Mouse (Mus musculus): ENCODE measurements around the gene Per2. TPM values are rescaled to one million over a fixed set of nuclear protein-coding genes. Genes with fewer than 3 reads are reported as not detected.

Gene Per2
- polyA plus RNA-seq (2015; fragmentation: Nextera tagmentation; extraction: Ambion mirVana): 8.2 and 11.4 TPM in 2 replicates

DNA sequence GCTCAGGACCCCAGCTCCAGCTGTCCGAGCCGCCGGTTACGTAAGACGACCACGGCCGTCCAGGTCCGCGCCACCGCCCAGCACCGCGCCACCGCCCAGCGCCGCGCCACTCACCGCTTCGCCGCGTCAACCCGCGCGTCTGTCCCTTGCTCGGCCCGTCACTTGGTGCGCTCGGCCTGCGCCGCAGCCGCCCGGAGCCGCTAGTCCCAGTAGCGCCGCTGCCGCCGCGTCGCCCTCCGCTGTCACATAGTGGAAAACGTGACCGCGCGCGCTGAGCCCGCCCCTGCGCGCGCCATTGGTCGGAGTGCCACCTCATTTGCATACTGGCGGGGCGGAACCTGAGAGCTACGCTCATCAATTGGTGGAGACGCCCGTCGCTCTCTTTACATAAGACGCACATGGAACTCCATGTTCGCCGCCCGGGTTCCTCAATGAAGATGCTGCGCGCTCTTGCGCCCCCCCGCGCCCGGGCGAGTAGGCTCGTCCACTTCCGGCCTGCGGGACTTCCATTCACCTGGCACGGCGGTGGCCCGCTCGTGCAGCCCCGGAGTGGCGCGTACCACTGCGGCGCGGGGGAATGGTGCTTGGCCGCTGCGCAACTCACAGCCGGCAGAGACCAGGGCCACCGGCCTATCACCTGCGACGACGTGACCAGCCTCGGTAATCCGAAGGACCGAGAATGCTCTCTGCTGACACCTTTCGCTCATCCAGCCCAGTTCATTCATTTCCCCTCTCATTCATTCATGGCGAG, at the start of gene Per2:
Per2 (minus strand) TSS at position 266 of the 751 bp plus-strand sequence.
- peak; percentile 92 for ATAC-seq (ENCODE audit: borderline replicate concordance, extremely low read depth, low FRiP score, low TSS enrichment)
- Histone ChIP-seq H3K9ac (peak within 1 kb of the TSS; percentile 65), H3K27ac (peak within 1 kb of the TSS; percentile 92), H3K4me3 (peak within 1 kb of the TSS; percentile 79), H3K9me3 (no peaks in the 10 kb centered on the region), H3K4me2 (peak within 1 kb of the TSS; percentile 78), H3K36me3 (no peaks in the 10 kb centered on the region), H3K27me3 (no peaks in the 10 kb centered on the region), H3K4me1 (peaks cover 50% of the 10 kb centered on the region)
- WGBS: under 1% methylated on average over 91 of the region's 91 CpGs

DNA sequence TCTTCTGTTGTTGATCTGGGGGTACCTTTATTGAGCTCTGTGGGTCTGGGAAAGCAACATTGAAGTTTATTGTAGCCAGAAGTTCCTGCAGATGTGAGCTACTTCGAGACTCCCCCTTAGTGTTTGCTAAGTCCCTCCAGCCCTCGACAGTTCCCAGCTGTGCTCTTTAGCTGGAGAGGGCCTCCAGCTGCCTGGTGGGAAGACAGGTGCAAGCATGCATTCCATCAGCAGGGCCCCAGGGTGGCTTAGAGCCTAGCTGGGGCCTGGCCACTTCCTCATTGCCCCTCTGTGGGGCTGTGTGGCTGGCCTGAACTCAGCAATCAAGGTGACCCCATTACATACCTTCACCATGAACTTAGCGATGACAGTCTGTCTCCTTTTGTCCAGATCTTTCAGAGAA, 45.5 kb upstream of the Per2 start:
- Histone ChIP-seq H3K36me3 (peaks cover 18% of the 10 kb centered on the region), H3K9ac (no peak overlapping the region), H3K27ac (no peak overlapping the region), H3K4me1 (no peaks in the 10 kb centered on the region), H3K9me3 (no peaks in the 10 kb centered on the region), H3K4me2 (no peak overlapping the region), H3K27me3 (no peaks in the 10 kb centered on the region), H3K4me3 (no peak overlapping the region)
- ATAC-seq (ENCODE audit: borderline replicate concordance, extremely low read depth, low FRiP score, low TSS enrichment): no peak
- whole genome bisulfite sequencing: 55% methylated on average over 3 of the region's 3 CpGs

DNA sequence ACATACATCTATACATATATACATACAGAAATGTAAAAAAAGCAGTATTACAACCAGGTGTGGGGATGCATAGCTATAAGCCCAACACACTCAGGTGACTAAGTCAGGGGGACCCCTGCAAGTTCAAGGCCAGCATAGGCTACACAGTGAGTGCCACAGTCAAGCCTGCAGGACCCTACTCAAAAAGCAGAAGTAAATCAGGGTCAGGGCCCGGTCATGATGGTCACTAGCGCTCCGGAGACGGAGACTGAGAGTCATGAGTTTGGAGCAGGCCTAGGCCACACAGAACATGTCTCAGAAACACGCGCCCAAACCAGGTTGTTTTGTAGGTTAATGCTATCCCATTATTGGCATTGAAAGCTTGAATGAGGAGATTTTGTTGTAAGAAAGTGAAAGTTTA, 39.5 kb upstream of the Per2 start:
- ATAC-seq (ENCODE audit: borderline replicate concordance, extremely low read depth, low FRiP score, low TSS enrichment): no peak
- Histone ChIP-seq H3K36me3 (peaks cover 20% of the 10 kb centered on the region), H3K27me3 (no peaks in the 10 kb centered on the region), H3K9me3 (no peaks in the 10 kb centered on the region), H3K4me3 (no peak overlapping the region), H3K9ac (no peak overlapping the region), H3K4me1 (peaks cover 16% of the 10 kb centered on the region), H3K27ac (no peak overlapping the region), H3K4me2 (no peak overlapping the region)
- WGBS: 94% methylated on average over 6 of the region's 6 CpGs

DNA sequence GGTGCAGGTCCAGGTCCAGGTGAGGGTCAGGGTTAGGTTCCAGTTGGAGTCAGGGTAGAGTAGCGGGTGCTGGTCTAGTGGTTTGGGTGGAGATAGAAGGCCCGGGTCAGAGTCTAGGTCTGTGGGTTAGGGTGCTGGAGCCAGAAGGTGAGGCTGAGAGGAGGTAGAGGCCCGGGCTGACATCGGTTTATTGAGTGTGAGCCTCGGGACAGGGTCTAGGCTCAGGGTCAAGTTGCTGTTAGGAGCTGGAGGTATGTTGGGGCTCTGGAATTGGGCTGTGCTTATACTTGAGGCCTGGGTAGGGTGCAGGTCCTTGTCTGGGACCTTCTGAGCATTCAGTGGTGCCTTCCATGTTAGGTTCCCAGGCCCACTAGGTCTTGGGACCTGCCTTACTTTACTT, 36.2 kb upstream of the Per2 start:
- peak overlapping the region; percentile 87 for H3K4me2 ChIP-seq
- peaks cover 16% of the 10 kb centered on the region for H3K4me1 ChIP-seq
- peaks cover 8% of the 10 kb centered on the region; the same call in 1 of the 2 replicates for H3K36me3 ChIP-seq
- H3K27ac ChIP-seq: no peak overlapping the region
- no peak for ATAC-seq (ENCODE audit: borderline replicate concordance, extremely low read depth, low FRiP score, low TSS enrichment)
- H3K27me3 ChIP-seq: no peaks in the 10 kb centered on the region
- no peaks in the 10 kb centered on the region for H3K9me3 ChIP-seq
- H3K9ac ChIP-seq: peak overlapping the region; percentile 65
- 35% methylated on average over 5 of the region's 5 CpGs for WGBS
- H3K4me3 ChIP-seq: peak overlapping the region; percentile 75

DNA sequence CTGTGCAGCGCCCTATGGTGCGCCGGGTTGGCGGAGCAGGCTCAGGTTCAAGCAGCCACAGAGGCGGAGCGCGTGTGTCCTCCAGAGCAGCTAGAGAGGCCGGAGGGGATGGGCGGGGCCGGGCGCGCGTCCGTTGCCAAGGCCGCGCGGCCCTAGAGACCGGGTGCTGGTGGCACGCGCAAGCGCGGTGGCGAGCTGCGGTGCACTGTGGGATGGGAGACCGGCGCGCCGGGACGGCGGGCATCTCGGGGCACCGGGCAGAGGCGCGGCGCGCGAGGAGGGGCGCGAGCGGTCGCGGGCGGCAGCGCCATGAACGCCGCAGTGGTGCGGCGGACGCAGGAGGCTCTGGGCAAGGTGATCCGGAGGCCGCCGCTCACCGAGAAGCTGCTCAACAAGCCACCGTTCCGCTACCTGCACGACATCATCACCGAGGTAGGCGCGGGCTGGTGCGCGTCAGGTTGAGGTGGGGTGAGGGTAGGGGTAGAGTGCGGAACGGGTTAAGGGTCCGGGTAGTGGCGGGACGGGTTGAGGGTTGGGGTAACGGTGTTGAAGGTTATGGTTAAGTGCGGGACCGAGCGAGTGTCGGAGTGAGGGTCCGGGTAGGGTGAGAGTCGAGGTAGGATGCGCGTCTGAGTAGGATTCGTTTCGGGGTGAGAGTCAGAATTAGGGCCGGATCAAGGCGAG, 35.5 kb upstream of the Per2 start, which contains the start of gene Traf3ip1:
Traf3ip1 (plus strand) TSS at position 191 of the 684 bp plus-strand sequence.
- WGBS: under 1% methylated on average over 79 of the region's 79 CpGs
- H3K4me3 ChIP-seq: peak within 1 kb of the TSS; percentile 75
- H3K27ac ChIP-seq: no peak within 1 kb of the TSS
- H3K9me3 ChIP-seq: no peaks in the 10 kb centered on the region
- peak; percentile 97 for ATAC-seq (ENCODE audit: borderline replicate concordance, extremely low read depth, low FRiP score, low TSS enrichment)
- no peaks in the 10 kb centered on the region for H3K27me3 ChIP-seq
- H3K4me2 ChIP-seq: peak within 1 kb of the TSS; percentile 87
- H3K4me1 ChIP-seq: peaks cover 16% of the 10 kb centered on the region
- H3K9ac ChIP-seq: peak within 1 kb of the TSS; percentile 65
- H3K36me3 ChIP-seq: 0 out of 2 replicates have a peak, but pooled peaks cover 1% of the 10 kb centered on the region

DNA sequence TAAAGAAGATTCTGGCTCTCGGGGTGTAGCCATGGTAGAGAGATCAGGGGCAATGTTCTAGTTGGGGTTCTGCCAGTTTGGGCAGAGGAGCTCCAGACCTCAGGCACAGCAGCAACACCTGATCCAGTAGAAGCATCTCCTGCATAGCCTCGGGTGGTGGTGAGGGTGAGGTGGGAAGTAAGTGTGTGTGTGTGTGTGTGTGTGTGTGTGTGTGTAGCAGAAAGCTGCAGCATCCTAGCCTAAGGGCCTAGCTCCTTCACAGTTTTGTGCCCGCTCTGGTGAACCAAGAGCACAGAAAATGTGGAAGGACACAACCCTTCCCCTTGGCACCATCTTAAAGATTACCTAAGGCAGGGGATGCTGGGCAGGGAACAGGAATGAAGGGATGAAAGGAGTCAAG, 34.8 kb upstream of the Per2 start:
- no peaks in the 10 kb centered on the region for H3K27me3 ChIP-seq
- no peaks in the 10 kb centered on the region for H3K36me3 ChIP-seq
- H3K4me3 ChIP-seq: peak overlapping the region; percentile 75
- peak overlapping the region; percentile 87 for H3K4me2 ChIP-seq
- peaks cover 16% of the 10 kb centered on the region for H3K4me1 ChIP-seq
- no peak overlapping the region for H3K27ac ChIP-seq
- ATAC-seq (ENCODE audit: borderline replicate concordance, extremely low read depth, low FRiP score, low TSS enrichment): no peak
- 0 out of 2 replicates have a peak overlapping the region, but pooled peaks have one; percentile 5 for H3K9ac ChIP-seq
- no peaks in the 10 kb centered on the region for H3K9me3 ChIP-seq
- whole genome bisulfite sequencing: 42% methylated on average over 3 of the region's 3 CpGs

DNA sequence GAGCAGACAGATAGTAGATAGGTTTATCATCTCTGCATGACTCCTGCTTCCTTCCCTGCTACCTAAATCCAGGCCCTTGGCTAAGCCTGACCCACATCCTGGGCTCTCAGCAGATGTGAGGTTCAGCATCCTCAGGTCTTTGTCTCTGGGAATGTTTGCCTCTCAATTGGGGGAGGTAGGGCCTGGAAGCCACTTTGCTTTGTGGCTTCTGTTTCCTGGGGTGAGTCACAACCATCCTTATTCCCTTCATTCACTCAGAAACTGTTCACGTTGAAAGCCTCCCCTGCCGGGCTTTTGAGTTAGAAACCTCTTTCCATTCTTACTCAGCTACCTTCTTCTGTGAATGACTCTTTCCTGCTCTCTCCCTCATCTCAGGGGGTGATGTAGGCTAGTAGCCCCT, 33.6 kb upstream of the Per2 start:
- no peaks in the 10 kb centered on the region for H3K9me3 ChIP-seq
- H3K27ac ChIP-seq: no peak overlapping the region
- 54% methylated on average over 2 of the region's 2 CpGs for WGBS
- H3K4me2 ChIP-seq: no peak overlapping the region
- H3K9ac ChIP-seq: no peak overlapping the region
- no peak for ATAC-seq (ENCODE audit: borderline replicate concordance, extremely low read depth, low FRiP score, low TSS enrichment)
- no peak overlapping the region for H3K4me3 ChIP-seq
- no peaks in the 10 kb centered on the region for H3K36me3 ChIP-seq
- H3K27me3 ChIP-seq: no peaks in the 10 kb centered on the region
- H3K4me1 ChIP-seq: peaks cover 16% of the 10 kb centered on the region

DNA sequence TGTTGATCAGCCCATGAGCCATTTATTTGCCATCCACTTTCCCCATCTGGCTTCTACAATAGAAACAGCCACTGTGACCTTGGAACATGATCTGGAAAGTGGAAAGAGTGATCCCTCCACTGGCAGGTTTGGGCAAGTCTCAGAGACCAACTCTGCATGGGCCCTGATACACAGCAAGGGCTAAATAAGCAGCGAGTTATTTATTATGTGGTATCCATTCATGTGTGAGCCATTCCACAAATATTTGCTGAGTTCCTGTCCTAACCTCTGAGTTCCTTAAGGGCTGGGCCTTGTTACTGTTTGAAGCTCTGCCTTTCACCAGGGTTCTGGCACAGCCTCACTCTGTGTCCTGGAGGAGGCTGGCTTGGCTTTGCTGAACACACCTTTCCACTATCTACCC, 31.2 kb upstream of the Per2 start:
- Histone ChIP-seq H3K9me3 (no peaks in the 10 kb centered on the region), H3K27me3 (no peaks in the 10 kb centered on the region), H3K9ac (no peak overlapping the region), H3K4me3 (no peak overlapping the region), H3K4me1 (peaks cover 8% of the 10 kb centered on the region), H3K4me2 (no peak overlapping the region), H3K27ac (no peak overlapping the region), H3K36me3 (no peaks in the 10 kb centered on the region)
- ATAC-seq (ENCODE audit: borderline replicate concordance, extremely low read depth, low FRiP score, low TSS enrichment): no peak
- 50% methylated on average over 1 of the region's 1 CpGs for WGBS

DNA sequence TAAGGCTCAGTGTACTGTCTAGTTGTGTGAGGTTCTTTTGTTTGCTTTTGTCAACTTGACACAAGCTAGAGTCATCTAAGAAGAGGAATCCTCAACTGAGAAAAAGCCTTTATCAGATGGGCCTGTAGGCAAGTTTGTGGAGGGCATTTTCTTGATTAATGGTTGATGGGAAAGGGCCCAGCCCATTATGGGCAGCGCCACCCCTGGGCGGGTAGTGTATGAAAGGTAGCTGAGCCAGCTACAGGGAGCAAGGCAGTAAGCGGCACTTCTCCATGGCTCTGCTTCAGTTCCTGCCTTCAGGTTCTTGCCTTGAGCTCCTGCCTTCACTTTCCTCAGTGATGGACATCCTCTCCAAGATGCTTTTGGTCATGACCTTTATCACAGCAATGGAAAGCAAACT, 27.0 kb upstream of the Per2 start:
- no peak for ATAC-seq (ENCODE audit: borderline replicate concordance, extremely low read depth, low FRiP score, low TSS enrichment)
- no peak overlapping the region for H3K27ac ChIP-seq
- H3K36me3 ChIP-seq: no peaks in the 10 kb centered on the region
- no peak overlapping the region for H3K4me3 ChIP-seq
- peaks cover 6% of the 10 kb centered on the region; the same call in 1 of the 2 replicates for H3K4me1 ChIP-seq
- 80% methylated on average over 3 of the region's 3 CpGs for WGBS
- H3K9me3 ChIP-seq: no peaks in the 10 kb centered on the region
- H3K9ac ChIP-seq: no peak overlapping the region
- H3K4me2 ChIP-seq: no peak overlapping the region
- no peaks in the 10 kb centered on the region for H3K27me3 ChIP-seq

DNA sequence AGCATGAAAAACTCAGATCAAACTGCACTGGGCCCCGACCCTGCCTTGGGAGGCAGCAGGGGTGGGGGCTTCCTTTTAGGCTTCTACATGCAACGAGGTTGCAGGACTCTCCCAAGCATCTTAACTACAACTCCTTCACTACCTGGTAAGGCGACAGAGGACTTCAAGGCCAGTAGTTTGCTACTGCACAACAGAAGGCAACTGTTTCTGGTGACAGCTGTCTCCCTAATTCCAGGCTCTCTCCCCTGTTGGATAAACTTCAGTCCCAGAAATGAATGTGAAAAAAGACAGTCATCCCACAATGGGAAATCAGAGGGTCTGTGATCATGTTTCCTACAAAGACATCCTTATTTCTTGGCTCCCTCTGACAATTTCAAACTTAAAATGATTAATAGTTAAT, 26.3 kb upstream of the Per2 start:
- Histone ChIP-seq H3K9ac (no peak overlapping the region), H3K4me1 (peaks cover 6% of the 10 kb centered on the region; the same call in 1 of the 2 replicates), H3K9me3 (no peaks in the 10 kb centered on the region), H3K27me3 (no peaks in the 10 kb centered on the region), H3K27ac (no peak overlapping the region), H3K36me3 (no peaks in the 10 kb centered on the region), H3K4me2 (no peak overlapping the region), H3K4me3 (no peak overlapping the region)
- no peak for ATAC-seq (ENCODE audit: borderline replicate concordance, extremely low read depth, low FRiP score, low TSS enrichment)
- WGBS: 75% methylated on average over 3 of the region's 3 CpGs

DNA sequence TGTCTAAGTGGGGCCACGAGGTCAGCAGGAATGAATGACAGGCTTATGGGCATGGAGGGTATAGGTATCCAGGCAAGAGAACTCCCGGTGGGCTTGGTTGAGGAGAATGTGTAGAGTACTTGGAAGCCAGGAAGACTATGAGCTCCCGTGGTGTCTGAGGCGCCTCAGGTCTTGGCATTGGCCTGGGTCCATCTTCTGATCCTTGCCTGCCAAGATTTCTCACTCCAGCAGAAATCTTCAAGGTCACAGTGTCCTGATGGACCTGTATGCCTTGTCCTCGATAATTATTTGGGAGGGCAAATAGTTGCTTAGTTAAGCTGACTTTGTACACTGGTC, 24.9 kb upstream of the Per2 start:
- no peaks in the 10 kb centered on the region for H3K27me3 ChIP-seq
- 62% methylated on average over 5 of the region's 5 CpGs for WGBS
- no peaks in the 10 kb centered on the region for H3K36me3 ChIP-seq
- peaks cover 2% of the 10 kb centered on the region; the same call in 1 of the 2 replicates for H3K9me3 ChIP-seq
- H3K4me1 ChIP-seq: peaks cover 6% of the 10 kb centered on the region; the same call in 1 of the 2 replicates
- no peak for ATAC-seq (ENCODE audit: borderline replicate concordance, extremely low read depth, low FRiP score, low TSS enrichment)
- H3K4me3 ChIP-seq: no peak overlapping the region
- H3K9ac ChIP-seq: no peak overlapping the region
- H3K4me2 ChIP-seq: no peak overlapping the region
- no peak overlapping the region for H3K27ac ChIP-seq
